Mouse (Mus musculus) cortical plate, adult 2 months (tissue): ENCODE data around the gene H60b. TPM values are rescaled to one million over a fixed set of nuclear protein-coding genes. Genes with fewer than 3 reads are reported as not detected.
"Not testable (repeated sequence)": the region's sequence is repeated elsewhere in the genome, so short reads cannot be mapped to it uniquely, and the experiment has no call there.

ENCODE experiments used
- H3K27ac ChIP-seq: fragments of 200-500 bp; 2 replicates; pipeline ENCODE4 v1.5.1; 2012; ENCODE audit warnings: low read length, control low read depth, inconsistent platforms; ENCODE audit not compliant: insufficient read depth
- H3K4me1 ChIP-seq: fragments of 200-500 bp; 2 replicates; pipeline ENCODE4 v1.6.1; 2011; ENCODE audit warnings: low read length; ENCODE audit not compliant: control insufficient read depth, insufficient read depth
- H3K4me3 ChIP-seq: fragments of 200-500 bp; 2 replicates; pipeline ENCODE4 v1.5.1; 2011; ENCODE audit warnings: mild to moderate bottlenecking, low read length, control low read depth; ENCODE audit not compliant: insufficient read depth
- CTCF ChIP-seq: fragments of 200-500 bp; IDR thresholded peaks from 2 replicates; pipeline ENCODE4 v1.5.1; 2011; ENCODE audit warnings: mild to moderate bottlenecking, control low read depth, low read length; ENCODE audit not compliant: insufficient read depth; ENCODE audit errors: extremely low read depth
- POLR2A ChIP-seq: fragments of 200-500 bp; IDR thresholded peaks from 2 replicates; pipeline ENCODE4 v1.6.1; 2011; ENCODE audit warnings: mild to moderate bottlenecking, low read length, control low read depth; ENCODE audit not compliant: insufficient read depth; ENCODE audit errors: extremely low read depth
- polyA plus RNA-seq: library from polyadenylated mRNA; depleted of rRNA; stranded (reverse); fragments of >200 nt; gene quantifications from 2 replicates; pipeline ENCODE4 v1.2.3, GENCODE M21; 2012

H60b gene
- polyA plus RNA-seq, 1 experiment: 0.46 TPM

DNA sequence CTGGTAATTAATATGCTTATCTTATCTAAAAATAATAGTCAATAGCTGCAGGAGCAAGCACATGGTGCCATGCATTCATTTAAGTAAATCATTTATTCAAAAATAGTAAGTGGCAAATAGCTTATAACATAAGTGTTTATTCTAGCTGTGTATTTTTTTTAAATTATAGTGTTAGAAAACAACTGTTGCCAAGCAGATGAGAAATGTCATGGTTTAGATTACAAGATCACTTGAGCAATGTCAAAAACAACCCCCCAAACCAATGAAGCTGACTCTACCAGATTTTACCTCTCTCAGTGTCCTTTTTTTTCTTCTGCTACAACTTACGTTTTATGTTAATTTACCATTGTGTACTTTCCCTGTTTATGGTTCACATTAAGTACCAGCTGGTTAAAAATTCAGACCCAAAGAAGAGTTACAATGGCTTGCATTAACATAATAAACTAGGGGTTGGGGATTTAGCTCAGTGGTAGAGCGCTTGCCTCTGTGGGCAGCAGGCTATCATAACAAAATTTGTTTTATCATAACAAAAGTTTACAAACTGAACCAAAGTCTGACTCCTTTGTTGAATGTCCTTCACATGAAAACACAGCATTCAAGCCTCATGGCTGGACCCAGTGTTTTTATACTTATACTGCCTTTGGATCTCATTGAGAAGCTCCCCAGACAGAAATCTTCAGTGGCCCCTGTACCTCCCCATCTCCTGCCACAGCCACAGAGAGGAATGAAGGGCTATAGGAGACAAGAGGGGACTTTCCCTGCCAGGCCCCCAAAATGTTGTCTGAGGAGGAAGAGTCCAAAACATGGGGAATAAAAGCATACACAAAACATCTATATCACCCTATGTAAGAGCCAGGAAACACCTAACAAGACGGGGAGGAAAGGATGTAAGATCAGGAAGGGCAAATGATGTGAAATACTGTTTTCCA is 3.3 kb upstream of the H60b start:
- Histone ChIP-seq H3K4me3 (no peak overlapping the region), H3K4me1 (no peaks in the 10 kb centered on the region), H3K27ac (no peak overlapping the region)
- TF ChIP-seq POLR2A: no peak
- no peak for TF ChIP-seq CTCF

DNA sequence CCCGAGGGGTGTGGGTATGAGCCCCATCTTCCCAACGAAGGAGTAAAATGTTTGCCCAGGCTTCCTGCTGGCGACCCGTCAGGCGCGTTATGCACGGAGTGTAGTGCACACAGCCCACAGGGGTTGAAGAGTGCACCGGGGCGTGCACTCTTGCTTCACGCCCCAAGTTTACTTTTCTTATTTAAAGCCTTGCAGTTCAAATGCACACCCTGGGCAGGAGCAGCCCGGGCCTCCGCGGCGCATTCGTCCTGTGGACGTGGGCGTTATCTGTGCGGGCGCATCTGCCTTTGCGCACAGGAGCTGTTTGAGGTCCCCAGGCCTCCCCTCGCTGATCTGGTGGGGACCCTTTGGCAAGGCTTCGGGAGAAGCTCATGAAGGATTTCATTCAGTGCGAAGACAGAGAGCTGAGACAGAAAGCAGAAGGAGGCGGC is 760 bp downstream of the H60b start:
- no peak overlapping the region for H3K4me3 ChIP-seq
- H3K4me1 ChIP-seq: no peaks in the 10 kb centered on the region
- TF ChIP-seq POLR2A (no peak), CTCF (no peak)
- no peak overlapping the region for H3K27ac ChIP-seq

DNA sequence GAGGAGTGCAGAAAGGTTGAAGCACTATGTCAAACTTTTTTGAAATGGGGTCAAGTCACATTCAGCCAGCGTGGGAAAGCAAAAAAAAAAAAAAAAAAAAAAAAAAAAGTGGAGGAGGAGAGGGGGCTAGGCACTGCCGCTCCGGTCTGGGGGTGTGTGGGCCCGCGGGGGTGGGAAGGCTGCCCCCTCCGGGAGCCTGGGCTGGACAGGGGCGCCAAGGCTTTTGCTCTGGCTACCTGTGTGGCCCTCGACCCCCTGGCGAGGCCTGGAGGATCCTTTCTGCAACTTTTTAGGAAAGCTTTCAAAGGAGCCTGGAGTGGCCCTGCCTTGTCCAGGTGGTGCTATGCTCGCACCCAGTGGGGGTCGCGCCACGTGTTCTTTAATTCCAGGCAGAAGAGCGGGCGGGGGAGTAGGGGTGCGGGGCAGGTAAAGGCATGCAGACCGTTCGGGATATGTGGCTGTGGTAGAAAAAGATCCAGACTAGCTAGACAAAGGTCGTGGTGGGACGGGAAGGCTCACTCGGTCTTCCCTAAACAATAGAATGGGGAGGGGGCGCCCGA is 1.3 kb downstream of the H60b start:
- TF ChIP-seq POLR2A (no peak), CTCF (no peak)
- Histone ChIP-seq H3K4me1 (no peaks in the 10 kb centered on the region), H3K27ac (no peak overlapping the region)

DNA sequence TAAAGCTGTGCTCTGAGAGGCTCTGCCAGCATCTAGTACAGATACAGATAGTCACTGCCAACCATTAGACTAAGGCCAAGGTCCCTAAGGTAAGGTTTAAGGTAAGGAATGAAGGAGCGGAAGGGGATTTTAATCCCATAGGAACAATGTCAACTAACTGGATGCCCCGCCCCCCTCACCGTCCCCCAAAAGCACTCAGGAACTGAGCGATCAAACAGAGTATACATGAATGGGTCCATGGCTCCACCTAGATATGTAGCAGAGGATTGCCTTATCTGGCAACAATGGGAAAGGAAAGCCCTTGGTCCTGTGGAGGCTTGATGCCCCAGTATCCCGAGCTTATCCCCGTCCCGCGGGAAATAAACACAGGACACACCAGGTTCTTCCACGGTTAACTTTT is 4.9 kb downstream of the H60b start:
- not testable (repeated sequence) for H3K4me1 ChIP-seq, H3K27ac ChIP-seq, H3K4me3 ChIP-seq

More for the DNA sequence above, 1.3 kb downstream of the H60b start:
- no peak overlapping the region for H3K4me3 ChIP-seq

DNA sequence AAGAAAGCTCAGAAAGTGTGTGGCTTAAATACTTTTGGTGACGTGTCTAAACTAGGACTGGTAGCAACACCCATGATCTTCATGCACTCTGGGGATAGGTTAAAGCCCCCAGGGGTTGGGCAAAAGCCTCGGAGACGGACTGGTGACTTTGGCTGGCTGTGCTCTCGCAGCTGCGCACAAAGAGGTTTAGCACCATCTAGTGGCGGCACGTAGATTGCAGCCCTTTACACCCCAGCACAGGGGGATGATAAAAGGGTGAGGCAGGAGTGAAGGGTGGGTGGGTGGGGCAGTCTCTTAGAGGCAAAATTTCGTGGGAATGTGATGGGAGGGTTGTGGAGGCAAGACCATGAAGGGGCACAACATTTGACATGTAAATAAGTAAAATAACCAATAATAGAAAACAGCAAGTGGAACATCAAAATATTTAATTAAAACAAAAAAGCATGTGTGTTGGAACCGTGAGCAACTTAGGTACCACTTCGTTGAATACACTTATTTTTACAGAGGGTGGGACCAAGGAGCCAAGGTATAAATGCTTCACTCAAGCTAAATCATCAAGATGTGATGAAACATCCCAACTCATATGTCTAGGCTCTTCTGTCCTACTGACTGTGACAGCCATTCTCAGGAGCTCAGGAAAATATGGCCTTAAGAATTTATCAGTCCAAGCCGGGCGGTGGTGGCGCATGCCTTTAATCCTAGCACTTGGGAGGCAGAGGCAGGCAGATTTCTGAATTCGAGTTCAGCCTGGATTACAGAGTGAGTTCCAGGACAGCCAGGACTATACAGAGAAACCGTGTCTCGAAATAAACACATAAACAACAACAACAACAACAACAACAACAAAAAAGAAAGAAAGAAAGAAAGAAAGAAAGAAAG is 5.6 kb downstream of the H60b start:
- H3K4me1 ChIP-seq, H3K27ac ChIP-seq, H3K4me3 ChIP-seq: not testable (repeated sequence)
- TF ChIP-seq CTCF: peak; percentile 34; the same call in 1 of the 2 replicates

DNA sequence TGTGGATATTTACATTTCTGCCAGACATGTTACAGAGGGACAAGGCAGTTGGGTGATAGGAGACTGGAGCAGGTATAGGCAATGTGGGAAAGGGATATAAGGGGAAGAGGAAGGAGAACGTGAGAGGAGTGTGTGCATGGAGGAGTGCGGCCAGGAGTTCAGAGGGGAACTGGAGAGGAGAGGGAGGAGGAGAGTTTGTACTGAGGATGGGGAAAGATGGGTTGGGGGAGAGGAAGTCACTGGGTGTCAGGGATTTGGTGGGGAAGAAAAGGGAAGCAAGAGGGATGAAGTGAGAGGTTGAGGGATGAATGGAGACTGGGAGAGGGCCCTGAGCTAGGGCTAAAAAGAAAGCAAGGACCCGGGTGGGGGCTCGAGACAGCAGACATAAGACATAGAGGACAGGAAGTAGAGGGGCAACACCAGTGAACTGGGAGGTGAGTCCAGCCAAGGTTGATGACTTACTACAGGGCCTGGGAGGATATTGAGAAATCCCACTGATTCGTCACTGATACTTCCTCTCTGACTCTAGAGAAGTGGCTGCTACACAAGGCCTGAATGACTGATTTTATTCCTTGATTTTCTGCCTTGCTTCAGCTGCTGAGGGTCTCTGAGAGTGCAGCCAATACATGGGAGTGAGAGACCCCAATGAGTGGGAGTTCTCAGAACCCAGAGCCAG is 7.1 kb downstream of the H60b start:
- H3K27ac ChIP-seq, H3K4me3 ChIP-seq, H3K4me1 ChIP-seq: not testable (repeated sequence)

DNA sequence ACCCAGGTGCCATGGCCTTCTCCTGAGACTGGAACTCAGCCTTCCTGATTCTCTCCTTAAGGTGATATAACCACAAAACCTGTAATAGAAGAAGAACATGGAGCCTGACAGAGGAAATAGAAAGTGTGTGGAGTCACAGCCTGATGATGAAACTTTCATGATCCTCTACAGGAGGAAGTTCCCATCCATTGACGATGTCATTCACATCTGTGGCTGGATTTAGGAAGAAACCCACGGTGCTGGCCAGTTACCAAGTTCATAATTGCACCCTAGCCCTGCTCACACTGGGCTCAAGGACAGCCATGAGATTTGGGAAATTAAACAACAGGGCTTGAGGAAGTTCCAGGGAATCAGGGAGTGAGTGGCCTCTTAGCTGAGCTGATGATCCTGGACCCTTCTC is 7.6 kb downstream of the H60b start:
- not testable (repeated sequence) for H3K4me1 ChIP-seq, H3K27ac ChIP-seq, H3K4me3 ChIP-seq

DNA sequence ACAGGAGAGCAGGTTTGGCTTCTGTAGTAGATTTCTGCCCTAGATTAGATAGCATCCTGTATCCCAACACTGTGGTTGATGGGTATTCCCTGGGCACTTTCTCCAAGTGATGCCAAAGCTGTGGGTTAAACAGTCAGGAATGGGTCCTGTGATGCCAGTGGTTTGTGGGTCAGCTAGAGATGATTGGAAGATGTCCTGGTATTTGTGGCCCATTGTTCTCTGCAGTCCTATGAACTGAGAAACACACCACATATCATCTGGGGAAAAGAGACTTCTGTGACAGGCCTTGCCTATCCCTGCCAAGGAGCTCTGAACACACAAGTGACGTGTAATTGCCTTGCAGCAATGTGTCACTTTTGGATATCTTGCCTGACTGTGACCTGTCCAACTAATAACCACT is 8.7 kb downstream of the H60b start:
- not testable (repeated sequence) for H3K4me1 ChIP-seq, H3K27ac ChIP-seq

DNA sequence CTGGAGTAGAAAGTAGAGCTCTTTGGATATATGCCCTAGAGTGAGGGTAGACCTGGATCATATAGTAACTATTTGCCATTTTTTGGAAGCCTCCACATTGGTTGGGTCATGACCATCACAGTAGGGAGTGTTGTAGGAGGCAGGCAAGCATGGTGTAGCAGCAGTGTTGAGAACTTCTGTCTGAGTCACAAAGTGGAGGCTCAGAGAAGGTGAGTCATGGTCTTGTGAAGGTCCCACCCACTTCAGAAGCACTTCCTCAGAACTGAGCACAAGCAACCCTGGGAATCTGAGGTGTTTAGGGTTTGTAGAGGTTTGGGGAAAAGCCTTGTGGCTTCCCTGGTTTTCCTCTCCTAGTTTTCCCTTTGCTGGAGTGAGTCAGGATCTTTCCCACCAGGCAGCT is 10.7 kb downstream of the H60b start:
- H3K4me1 ChIP-seq, H3K27ac ChIP-seq, H3K4me3 ChIP-seq: not testable (repeated sequence)

More for the DNA sequence above, 8.7 kb downstream of the H60b start:
- not testable (repeated sequence) for H3K4me3 ChIP-seq

DNA sequence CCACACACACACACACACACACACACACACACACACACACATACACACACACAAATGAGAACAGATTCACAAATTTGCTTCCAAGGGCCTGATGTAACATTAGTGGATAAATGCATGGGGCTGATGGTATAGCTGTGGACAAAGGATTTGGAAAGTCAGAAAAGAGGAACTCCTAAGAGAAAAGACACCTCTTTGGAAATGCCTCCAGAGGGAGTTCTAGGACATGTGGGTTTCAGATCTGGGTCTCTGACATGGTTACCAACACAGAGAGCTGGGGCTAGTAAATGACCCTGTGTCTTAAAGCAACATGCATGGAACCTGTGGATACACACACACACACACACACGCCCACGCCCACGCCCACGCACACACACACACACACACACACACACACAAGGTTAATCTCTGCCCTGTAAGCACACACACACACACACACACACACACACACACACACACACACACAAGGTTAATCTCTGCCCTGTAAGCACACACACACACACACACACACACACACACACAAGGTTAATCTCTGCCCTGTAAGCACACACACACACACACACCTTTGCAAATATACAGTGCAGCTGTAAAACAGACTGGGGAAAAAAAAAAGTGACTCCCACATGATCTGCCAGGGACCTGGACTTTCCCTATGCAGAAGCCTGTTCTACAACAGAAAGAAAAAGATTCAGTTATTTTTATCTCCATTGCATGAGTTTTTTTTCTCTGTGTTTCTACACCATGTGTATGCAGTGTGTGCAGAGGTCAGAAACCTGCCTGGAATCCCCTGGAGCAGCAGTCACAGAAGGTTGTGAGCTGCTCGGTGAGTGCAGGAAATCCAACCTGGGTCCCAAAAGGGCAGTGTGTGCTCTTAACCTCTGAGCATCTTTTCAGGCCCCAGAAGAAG is 14.3 kb downstream of the H60b start:
- not testable (repeated sequence) for H3K4me3 ChIP-seq, H3K27ac ChIP-seq, H3K4me1 ChIP-seq

DNA sequence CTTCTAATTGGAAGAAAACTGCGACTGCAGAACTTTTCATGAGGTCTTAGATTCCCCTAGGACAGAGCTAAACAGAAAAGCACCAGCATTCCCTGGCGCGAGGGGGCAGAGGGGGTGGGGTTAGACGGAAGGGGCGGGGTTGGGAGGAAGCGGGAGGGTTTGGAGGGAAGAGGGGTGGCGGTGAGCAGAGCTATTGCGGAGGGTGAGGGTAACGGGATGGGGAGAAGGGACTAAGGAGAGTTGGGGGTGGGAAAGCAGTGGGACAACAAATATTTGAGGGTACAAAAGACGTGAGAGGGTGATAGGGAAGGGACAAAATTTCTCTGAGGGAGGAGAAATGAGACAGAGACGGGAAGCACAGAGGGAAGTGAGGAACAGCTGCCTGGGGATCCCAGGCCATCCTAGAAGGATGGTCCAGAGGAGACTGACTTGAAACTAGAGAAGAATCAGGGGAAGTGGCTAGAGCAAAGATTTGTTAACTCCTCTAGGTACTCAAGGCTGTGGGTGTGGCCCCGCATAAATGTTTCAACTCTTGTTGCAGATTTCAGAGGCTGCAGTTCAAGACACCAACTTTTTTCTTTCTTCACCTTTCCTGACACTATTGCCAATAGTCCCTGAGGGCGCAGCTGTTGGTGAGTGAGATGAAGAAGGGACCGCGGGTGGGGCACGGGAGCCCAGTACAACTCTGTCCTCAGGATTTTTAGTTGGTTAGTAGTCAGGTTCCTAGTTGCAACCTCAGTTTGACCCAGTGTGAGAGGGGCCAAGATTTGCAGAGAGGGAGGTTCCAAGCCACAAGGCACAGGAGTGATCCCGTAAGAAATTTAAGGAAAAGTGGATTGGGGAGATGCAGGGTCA is 15.2 kb downstream of the H60b start:
- not testable (repeated sequence) for H3K27ac ChIP-seq, H3K4me1 ChIP-seq, H3K4me3 ChIP-seq

DNA sequence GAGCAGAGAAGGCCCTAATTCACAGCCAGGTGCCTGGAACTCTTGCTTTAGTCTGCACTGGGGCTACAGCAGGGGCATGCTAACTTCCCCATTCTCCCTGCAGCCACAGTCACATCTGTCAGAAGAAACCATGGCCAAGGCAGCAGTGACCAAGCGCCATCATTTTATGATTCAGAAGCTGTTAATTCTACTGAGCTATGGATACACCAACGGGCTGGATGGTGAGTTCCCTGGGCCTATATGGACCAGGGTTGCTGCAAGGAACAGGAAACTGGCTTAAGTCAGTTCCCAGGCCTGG is 15.8 kb downstream of the H60b start:
- H3K27ac ChIP-seq, H3K4me3 ChIP-seq: not testable (repeated sequence)

DNA sequence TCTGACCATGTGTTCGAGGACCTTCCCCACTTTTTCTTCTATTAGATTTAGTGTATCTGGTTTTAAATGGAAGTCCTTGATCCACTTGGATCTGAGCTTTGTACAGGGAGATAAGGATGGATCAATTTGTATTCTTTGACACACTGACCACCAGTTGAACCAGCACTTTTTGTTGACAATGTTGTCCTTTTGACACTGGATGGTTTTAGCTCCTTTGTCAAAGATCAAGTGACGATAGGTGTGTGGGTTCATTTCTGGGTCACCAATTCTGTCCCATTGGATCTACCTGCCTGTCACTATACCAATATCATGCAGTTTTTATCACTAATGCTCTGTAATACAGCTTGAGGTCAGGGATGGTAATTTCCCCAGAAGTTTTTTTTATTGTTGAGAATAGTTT is 18.1 kb downstream of the H60b start:
- not testable (repeated sequence) for H3K4me1 ChIP-seq, H3K4me3 ChIP-seq, H3K27ac ChIP-seq

More for the DNA sequence above, 15.8 kb downstream of the H60b start:
- H3K4me1 ChIP-seq: not testable (repeated sequence)
